Mouse (Mus musculus): Measurements from ENCODE around the gene Cdca4.

- no peak for TF ChIP-seq POLR2A (IDR thresholded peaks at IDR 0.05; ENCODE audit: low read depth, low read length)
- no peak for TF ChIP-seq ZMIZ1 (IDR thresholded peaks at IDR 0.05; ENCODE audit: low read depth, low read length)
These were observed 19.6 kb downstream of the Cdca4 start for GRCm38 (mm10) chr12:112809641-112810040.
